Mouse (Mus musculus): ENCODE results near the gene Syt1.

Gene Syt1

DNA sequence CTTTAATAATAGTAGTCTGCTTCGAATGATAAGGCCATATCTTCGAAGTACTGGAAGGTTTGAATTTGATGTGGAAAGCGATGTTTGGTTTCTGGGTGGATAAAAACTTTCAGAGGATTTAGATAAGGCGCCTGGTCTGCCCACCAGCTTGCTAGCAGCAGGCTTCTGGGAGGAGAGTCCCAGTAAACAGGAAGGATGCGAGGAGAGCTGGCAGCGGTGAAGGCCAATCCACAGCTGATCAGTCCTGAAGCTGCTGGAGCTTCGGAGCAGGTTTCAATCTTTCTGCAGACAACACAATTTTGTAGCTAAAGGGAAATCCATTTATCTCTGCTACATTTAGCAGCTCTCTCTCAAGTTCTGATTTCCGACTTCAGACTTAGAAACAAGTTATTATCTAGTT is 358.7 kb downstream of the Syt1 start:
- no peak for DNase-seq (ENCODE audit: low spot score in 2 of 2)

DNA sequence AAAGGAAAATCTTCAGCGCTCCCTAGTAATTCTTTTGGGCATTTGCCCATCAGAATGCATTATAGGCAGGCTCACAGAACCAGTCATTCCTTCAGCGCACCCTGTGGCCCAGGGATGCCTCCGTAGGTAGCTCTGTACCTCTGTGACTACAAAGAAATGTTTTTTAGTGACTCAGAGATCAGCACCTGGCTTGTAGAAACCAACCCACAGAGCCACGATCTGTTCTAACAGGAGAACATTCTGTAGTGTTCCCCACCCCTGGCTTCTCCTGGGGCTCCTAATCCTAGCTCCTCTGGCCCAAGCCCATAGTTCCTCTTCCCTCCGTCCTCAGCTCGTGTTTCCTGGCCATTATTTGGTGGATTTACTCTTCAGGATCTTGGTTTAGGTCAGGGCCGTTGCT is 361.6 kb downstream of the Syt1 start:
- DNase-seq (ENCODE audit: low spot score in 2 of 2) = no peak

DNA sequence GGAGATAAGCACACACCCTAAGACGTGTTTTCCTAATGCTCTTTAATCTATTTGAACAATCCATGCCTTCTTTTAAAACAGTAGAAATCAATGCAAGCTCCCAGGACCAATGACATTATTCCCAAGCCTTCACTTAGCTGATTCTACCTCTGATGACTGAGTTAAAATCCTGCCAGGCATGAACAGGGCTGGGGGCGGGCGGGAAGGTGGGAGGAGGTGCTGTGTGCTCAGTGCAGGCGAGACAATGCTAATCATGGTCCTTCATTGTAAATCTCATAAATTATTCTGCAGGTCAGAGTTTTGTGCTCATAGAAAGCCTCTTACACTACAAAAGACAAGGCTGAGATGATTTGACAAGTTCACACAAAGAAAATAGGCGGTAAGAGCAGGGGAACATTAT is 366.9 kb downstream of the Syt1 start:
- no peak for DNase-seq (ENCODE audit: low spot score in 2 of 2)

DNA sequence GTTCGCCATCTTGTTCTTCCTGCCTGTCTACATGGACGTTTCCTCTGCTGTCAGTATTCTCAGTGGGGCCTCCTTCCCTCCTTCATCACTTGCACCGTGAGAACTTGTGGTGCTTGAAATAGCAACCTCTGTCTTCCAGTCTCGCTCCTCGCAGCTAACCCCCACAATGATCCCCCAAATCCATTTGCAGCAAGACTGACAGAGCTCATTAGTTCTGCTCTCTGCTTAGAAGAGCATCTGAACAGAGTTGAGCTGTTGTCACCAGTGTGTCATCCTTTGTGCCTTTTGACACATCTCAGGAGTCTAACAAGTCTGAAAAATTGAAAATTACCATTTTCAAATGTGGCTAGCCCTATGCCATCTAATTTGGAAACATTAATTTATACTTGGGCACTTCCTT is 372.7 kb downstream of the Syt1 start:
- no peak for DNase-seq (ENCODE audit: low spot score in 2 of 2)

DNA sequence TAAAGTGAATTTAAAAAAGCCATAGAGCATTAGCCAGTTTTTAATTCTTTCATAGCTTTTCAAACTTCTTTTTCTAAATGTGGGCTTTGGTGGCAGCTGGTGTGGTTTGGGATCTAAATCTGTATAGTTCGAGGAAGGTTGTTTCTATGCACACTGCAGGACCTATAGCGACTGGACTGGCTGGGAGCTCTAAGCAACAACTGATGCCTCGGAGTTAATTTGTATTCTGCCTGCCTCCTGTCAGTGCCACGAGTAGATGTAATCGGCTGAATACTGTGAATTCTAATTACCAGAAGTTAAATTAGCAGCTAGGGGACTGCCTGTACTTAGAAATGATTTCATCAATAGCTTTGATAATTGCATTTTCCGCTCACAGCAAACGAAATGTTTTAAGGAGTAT is 374.7 kb downstream of the Syt1 start:
- no peak for DNase-seq (ENCODE audit: low spot score in 2 of 2)

DNA sequence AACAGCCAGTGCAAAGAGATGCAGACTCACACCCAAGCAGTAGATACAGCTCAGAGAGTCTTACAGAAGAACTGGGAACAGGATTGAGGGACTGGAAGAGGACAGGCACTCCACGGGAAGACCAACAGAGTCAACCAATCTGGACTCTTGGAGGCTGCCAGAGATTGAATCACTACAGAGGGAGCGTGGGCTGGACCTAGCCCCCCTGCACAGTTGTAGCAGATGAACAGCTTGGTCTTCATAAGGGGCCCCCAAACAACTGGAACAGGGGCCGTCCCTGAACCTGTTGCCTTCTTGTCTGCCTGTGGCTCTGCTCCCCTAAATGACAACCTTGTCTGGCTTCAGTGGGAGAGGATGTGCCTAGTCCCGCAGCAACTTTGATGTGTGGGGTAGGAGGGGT is 375.2 kb downstream of the Syt1 start:
- DNase-seq (ENCODE audit: low spot score in 2 of 2) = no peak

DNA sequence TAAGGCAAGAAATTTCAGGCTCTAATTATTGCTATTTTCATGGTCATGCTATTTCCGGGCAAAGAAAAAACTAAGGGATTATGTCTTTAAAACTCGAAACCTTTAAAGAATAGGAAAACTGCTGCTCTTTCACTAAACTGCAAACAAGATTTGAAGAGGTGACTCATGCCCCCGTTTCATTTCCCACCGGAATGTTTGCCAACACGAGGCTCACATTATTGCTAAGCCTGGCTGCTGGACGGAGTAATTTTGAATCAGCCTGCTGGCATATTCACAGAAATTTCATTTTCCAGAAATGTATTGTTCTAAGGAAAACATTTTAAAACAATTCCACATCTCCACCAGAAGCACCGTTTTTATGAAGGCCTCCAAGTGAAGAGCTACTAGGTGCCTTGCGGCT is 379.9 kb downstream of the Syt1 start:
- no peak for DNase-seq (ENCODE audit: low spot score in 2 of 2)

DNA sequence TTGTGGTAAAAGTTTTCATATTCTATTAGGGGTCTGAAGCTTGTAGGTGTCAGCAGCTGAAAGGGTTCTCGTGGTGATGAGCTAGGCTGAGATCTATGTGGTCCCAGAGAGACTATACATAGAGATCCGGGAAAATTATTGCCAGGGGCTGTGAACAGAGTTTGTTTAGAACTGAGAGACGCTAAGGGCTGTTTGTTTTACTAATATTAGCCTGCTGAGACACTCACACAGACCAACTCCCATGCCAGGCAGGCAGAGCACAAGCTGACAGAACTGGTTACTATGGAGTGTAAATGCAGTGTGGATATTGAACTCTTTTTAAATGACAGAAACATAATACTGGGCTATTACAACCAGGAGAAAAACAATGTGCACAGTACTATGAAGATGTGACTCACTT is 384.4 kb downstream of the Syt1 start:
- no peak for DNase-seq (ENCODE audit: low spot score in 2 of 2)

DNA sequence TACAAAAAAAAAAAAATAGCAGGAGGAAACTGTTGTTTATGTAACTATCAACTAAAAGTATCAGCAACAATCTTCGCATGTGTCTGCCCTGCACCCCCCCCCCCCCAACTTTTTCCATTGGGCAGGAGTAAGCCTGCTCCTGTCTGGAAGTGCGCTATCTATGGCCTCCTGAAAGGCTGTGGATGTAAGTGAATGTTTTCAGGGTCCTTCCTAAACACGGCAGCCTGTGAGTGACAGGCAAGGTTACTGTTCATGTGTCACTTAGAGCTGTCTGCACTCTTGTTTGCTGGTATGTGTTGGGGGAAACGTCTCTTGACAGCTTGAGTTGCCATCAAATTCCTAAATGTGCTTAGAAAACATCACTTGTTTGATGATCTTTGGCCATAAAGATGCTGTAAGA is 387.8 kb downstream of the Syt1 start:
- no peak for DNase-seq (ENCODE audit: low spot score in 2 of 2)

DNA sequence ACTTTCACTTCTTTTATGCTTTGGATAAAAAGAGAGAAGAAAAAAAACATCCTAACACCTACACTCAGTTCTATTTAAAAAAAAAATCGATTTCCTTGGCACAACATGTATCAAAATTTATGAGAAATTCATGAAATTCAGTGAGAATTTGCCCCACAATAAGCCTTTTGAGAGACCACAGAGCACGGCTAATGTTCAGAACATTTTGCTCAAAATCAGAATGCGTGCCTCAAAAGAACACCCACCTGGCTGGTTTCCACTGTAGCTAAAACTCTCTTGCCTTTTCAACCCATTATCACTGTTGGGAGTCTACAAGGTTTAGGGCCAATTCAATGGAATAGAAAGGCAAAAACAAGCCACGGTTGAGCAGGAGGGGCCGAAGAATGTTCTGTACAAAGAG is 390.9 kb downstream of the Syt1 start:
- DNase-seq (ENCODE audit: low spot score in 2 of 2) = no peak

DNA sequence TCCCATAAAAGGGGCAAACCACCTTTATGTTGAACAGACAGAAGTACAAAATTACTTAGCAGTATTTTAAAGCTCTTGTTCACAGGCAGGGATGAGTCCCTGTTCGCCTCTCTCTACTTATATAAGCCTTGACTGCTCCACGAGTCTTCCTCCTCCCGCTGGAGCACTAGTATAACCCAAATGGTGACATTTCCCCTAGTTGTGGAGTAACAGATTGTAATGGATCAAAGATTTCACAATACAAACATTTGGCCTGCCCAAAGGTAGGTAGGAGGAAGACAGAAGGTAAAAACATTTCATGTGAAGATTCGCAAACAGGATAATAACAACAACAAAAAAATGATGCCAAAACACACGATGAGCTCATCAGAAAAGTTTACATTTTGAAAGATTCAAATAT is 391.6 kb downstream of the Syt1 start:
- no peak for DNase-seq (ENCODE audit: low spot score in 2 of 2)

DNA sequence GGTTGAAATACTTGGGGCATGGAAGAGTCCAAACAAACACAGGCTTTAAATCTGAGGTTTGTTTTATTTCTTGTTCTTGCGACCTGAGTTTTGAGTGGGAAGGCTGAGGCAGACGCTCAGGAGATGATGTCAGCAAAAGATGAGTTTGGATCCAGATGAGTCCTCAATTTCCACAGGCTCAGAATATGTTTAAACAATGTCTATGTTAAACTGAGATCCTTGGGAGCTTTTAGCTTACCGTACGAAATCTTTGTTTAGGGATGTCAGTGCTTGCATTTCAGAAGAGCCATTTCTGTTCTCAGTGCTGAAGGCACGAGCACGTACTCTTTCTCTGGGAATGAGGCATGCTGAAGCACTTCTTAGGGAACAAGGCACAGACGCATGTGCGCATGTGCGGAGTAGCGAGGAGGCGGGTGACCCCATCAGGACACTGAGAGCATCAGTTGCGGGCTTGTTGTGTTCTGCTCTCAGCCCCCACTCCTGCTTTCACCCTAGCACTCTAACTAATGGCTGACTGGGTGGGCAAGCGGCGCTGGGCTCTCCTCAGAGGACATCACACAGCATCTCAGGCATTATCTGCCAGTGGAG is 400.6 kb downstream of the Syt1 start:
- DNase-seq (ENCODE audit: low spot score in 2 of 2) = no peak

DNA sequence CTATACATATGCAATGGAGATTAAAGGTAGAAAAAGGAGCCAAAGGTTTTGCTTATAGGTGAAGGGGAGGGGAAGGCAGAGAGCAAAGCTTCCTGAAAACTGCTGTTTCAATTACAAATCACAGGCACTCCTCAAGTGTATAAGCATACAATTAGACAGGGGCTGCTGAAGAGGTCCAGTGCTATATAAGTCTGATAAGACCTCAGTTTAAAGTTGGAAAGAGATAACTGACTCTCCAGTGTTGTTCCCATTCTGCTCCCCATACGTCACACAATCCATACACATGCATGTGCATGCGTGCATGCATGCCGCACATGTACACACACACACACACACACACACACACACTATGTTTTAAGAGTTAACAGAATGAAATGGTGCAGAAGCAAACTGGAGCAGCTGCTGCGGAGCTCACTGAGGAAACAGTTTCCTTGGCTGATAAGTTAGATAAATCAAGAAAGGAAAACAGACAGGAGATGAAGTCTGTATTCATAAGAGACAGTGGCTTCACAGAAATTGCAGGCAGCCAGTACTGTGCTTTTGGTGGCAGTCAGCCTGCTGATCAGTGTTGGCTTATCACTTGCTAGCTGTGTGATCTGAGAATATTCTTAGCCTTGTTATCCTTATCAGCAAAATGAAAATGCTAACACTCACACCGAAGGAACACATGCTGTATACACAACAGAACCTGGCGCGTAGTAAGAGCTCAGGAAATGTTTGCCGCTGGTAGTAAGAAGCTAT is 408.9 kb downstream of the Syt1 start:
- DNase-seq (ENCODE audit: low spot score in 2 of 2) = peak in 1 of 2 experiments; percentile 4

DNA sequence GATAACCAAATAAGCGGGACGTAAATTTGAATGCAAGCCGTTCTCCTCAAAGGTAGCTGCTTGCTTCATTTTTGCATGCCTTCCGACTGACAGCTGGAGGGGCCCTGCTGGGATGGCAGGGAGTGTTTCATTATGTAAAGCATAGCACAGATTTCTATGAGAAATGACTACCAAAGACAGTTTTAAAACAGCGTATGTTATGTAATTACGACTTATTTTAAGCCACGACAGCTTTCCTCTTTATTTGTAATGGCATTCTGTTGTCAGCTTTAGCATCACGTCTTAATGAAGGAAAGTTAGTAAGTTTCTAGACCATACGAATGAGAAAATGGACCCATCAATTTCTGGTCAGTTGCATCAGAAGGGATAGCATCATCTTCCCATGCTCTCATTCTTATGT is 410.1 kb downstream of the Syt1 start:
- DNase-seq (ENCODE audit: low spot score in 2 of 2) = no peak

DNA sequence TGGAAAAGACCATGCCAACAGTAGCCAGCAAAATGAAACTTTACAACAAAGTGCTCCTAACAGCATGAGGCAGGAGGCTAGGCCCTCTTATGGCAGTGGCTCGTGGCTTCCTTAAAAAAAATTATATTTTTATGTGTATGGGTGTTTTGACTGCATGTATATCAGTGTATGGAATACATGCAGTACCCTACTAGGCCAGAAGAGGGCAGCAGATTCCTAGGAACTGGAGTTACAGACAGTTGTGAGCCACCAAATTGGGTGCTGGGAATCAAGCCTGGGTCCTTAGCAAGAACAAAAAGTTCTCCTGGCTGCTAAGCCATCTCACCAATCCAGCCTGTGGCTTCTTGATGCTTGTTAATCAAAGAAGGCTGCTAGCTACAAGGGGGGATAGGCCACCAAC is 413.4 kb downstream of the Syt1 start:
- no peak for DNase-seq (ENCODE audit: low spot score in 2 of 2)

DNA sequence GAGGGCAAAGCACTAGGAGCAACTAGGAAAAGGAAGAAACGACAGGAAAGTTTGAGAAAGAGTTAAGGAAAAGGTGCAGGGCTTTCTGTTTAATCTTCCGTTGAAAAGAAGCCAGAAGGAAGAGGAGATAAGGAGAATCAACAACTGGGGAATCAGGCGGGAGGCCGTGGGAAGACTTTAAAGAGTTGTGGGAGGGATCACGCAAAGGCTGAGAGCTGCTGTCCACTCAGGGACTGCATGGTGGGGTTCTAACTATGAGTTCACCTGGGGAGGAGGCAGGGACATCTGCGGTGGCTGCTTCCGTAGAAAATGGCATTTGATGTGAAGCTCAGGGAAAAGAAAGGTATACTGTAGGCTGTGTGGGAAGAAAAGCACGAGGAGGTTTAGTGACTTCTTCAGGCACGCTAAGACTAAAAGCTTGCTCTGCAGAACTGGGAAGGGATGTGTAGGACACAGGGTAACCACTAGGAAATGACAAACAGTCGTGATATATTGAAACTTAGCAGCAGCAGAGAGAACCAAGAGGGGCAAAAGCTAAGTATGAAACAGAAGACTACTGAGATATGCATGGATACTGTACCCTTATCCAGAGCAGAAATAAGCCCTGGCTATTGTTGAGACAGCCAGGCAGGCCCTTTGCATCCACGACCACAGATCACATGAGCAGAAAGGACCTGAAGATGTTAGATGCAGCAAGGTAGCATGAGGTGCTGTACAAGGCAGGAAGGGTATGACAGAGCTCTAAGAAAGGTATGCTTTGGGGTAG is 414.4 kb downstream of the Syt1 start:
- DNase-seq (ENCODE audit: low spot score in 2 of 2) = no peak

DNA sequence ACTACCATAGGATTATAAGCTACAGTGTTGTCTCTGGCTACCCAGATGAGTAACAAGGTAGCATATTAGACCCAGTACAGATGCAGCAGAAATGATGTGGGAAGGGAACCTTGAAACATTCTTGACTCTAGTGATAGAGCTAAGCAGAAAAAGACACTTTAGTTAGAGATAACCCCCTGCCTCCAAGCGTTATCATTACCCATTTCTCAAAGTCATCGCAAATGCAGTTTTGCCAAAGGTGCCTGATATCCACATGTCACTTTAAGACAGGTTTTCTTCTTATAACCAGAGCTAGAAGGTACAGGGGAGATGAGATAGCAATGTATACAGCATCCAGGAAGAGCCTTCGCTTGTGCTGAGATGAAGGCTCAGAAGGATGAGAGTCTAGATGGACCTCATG is 421.4 kb downstream of the Syt1 start:
- no peak for DNase-seq (ENCODE audit: low spot score in 2 of 2)

DNA sequence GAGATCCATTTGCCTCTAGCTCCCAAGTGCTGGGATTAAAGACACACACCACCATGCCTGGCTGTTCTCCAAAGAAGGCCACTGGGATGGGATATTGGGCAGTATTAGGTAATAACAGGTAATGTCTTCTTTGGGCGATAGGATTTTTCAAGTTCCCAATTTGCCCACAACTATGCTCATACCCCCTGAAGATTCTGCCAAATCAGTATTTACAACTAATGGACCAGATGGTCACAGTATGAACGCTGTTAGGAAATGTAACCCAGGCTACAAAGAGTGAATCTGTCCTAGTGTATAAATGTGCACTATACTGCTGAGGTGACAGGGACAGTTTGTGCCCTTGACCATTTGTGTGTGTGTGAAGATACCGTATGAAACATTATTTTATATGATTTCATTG is 421.9 kb downstream of the Syt1 start:
- DNase-seq (ENCODE audit: low spot score in 2 of 2) = no peak

DNA sequence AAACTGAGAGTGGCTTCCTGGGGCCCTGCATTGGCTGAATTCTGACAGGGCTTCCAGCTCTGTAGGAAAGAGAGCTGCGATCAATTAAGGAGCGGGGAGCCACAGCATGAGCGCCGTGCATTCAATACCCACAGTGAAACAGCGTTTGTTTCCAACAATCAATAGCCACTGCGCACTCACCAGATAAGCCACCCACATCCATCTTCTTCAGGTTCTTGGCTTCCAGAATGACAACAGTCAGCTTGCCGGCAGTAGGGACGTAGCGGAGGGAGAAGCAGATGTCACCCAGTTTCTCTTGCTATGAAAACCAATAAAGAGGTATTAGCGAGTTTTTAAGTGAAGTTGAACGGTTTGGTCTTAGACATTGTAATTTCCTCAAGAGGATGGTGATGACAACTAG is 427.1 kb downstream of the Syt1 start:
- no peak for DNase-seq (ENCODE audit: low spot score in 2 of 2)

DNA sequence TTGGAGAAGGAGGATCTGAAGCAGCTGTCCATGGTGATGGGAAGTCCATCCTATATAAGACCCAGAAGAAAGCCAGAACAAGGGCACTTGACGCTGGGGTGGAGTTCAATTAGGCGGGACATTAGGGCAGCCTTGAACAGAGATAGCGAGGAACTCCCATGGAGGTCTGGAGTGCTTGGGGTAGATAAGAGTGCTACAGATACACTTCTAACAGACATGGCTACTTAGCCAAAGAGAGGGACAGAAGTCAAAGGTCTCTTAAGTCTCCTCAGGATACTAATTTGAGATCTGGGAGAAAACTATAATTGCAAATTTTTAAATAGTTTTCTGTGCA is 428.4 kb downstream of the Syt1 start:
- DNase-seq (ENCODE audit: low spot score in 2 of 2) = no peak

DNA sequence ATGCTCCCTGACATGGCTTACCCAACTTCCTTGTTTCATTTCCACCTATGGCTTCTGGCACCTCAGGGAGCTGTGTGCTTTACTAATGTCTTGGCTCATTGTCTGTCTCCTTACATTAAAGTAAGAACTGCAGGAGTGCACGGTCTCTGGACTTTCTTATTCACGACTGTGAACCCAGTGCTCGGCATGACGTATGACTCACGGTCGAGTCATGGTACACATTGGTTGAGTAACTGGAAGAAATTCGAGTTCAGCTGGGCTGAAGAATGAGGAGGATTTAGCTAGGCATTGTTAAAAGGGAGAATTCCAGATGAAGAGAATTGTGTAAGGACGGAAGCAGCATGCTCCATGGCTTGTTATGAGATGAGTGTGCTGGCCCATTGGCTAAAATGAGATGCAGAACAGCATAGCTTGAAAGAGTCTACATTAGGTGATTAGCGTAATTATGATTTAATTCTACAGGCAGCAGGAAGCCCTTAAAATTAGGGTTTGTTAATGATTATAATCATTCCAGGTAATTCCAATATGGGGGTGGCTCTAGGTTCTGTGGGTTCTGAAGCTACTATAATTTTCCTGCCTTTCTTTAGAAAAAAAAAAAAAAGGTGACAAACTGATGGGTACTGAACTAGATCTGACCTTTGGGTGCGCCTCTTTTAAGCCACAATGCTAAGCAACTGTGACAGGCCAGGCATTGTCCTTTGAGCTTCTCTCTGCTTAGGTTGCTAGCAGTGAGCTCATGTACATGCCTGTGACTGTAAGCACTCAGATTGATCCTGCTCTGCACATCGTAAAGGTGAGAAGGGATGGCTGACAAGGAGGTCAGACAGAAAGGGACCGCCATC is 429.0 kb downstream of the Syt1 start:
- no peak for DNase-seq (ENCODE audit: low spot score in 2 of 2)

DNA sequence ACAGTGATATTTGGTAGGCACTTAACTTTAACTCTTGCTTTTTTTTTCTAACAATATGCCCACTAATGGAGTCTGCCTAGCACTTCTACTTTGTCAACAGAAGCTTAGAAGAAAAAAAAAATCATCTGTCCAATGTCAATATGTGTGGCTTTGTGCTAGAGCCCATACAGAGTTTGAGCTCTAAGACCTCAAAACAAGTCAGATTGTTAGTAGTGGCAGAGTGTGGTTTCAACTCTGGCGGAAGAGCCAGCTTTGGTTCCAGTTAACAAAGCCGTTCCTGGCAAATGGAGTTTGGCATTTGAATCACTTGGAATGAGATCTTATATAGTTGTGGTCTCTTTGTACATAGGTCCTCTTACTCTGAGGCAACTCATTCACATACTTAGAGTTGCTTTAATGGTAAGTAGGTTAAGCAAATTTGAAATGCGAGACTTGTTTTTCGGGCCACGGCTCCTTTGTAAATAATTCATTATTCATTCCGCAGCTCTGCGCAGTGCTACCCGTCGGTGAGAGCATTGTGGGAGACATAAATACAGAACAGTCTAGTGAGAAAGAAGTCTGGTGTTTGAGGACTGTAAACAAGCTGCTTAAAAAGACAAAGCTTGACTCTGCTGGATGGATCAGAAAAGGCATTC is 429.9 kb downstream of the Syt1 start:
- no peak for DNase-seq (ENCODE audit: low spot score in 2 of 2)
